Mouse (Mus musculus): ENCODE measurements around the gene Olfr513. TPM values are rescaled to one million over a fixed set of nuclear protein-coding genes. Genes with fewer than 3 reads are reported as not detected.

The Olfr513 gene
- not detected in 2 replicates for polyA plus RNA-seq (2012; ENCODE audit: insufficient read depth, insufficient read length, missing spikeins)

- Histone ChIP-seq H3K4me1 (ENCODE audit: control insufficient read depth, insufficient read depth, insufficient read length, low read length) (no peaks in the 10 kb centered on the region), H3K27ac (replicated peaks; ENCODE audit: low read depth, low read length) (no peak within 1 kb of the TSS), H3K4me3 (ENCODE audit: insufficient read depth, low read depth, low read length) (no peak within 1 kb of the TSS)
Measured at GRCm38 (mm10) chr7:108750673-108751072, at the start of gene Olfr513. Olfr513 (plus strand) TSS chr7:108750973.

- H3K4me3 ChIP-seq (ENCODE audit: insufficient read depth, low read depth, low read length) = no peak within 1 kb of the TSS
- no peaks in the 10 kb centered on the region for H3K4me1 ChIP-seq (ENCODE audit: control insufficient read depth, insufficient read depth, insufficient read length, low read length)
- no peak within 1 kb of the TSS for H3K27ac ChIP-seq (replicated peaks; ENCODE audit: low read depth, low read length)
Measured at GRCm38 (mm10) chr7:108713020-108713419, 37.8 kb upstream of the Olfr513 start, which contains the start of gene Olfr512. Olfr512 (plus strand) TSS chr7:108713320.

DNA sequence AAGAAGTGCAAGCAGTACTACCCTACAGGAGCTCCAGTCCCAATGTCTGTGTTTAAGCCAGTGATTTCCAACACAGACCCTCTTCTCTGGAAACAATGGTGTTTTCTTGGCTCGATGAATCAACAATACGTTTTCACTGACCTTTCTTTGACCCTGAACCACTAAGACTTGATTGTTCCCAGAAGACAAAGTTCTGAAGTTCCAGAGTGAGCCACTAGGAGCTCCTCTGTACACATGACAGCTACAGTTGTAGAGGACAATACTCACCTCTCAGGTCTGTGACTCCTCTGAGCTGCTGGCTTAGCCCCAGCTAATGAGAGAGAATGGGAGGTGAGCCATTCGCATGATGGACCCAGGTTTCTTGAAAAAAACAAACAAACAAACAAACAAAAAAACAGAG is 9.6 kb downstream of the Olfr513 start:
- no peak overlapping the region for H3K27ac ChIP-seq (replicated peaks; ENCODE audit: low read depth, low read length)
- no peak overlapping the region for H3K4me3 ChIP-seq (ENCODE audit: insufficient read depth, low read depth, low read length)
- H3K4me1 ChIP-seq (ENCODE audit: control insufficient read depth, insufficient read depth, insufficient read length, low read length) = no peaks in the 10 kb centered on the region

- no peak overlapping the region for H3K4me3 ChIP-seq (ENCODE audit: insufficient read depth, low read depth, low read length)
- no peaks in the 10 kb centered on the region for H3K4me1 ChIP-seq (ENCODE audit: control insufficient read depth, insufficient read depth, insufficient read length, low read length)
- no peak overlapping the region for H3K27ac ChIP-seq (replicated peaks; ENCODE audit: low read depth, low read length)
Measured at GRCm38 (mm10) chr7:108797205-108797933, 46.6 kb downstream of the Olfr513 start.

Other genes starting within 250 kb of the Olfr513 start
- not detected in 2 replicates for gene Olfr502, start 225.9 kb upstream of the Olfr513 start, polyA plus RNA-seq (2012; ENCODE audit: insufficient read depth, insufficient read length, missing spikeins)
- gene Olfr503, start 206.4 kb upstream of the Olfr513 start, polyA plus RNA-seq (2012; ENCODE audit: insufficient read depth, insufficient read length, missing spikeins) = not detected in 2 replicates
- gene Olfr504, start 185.2 kb upstream of the Olfr513 start, polyA plus RNA-seq (2012; ENCODE audit: insufficient read depth, insufficient read length, missing spikeins) = not detected in 2 replicates
- not detected in 2 replicates for gene Olfr506, start 140.2 kb upstream of the Olfr513 start, polyA plus RNA-seq (2012; ENCODE audit: insufficient read depth, insufficient read length, missing spikeins)
- not detected in 2 replicates for gene Olfr507, start 129.2 kb upstream of the Olfr513 start, polyA plus RNA-seq (2012; ENCODE audit: insufficient read depth, insufficient read length, missing spikeins)
- not detected in 2 replicates for gene Olfr508, start 121.0 kb upstream of the Olfr513 start, polyA plus RNA-seq (2012; ENCODE audit: insufficient read depth, insufficient read length, missing spikeins)
- not detected in 2 replicates for gene Olfr509, start 99.1 kb upstream of the Olfr513 start, polyA plus RNA-seq (2012; ENCODE audit: insufficient read depth, insufficient read length, missing spikeins)
- gene Olfr510, start 84.6 kb upstream of the Olfr513 start, polyA plus RNA-seq (2012; ENCODE audit: insufficient read depth, insufficient read length, missing spikeins) = not detected in 2 replicates
- gene Olfr512, start 37.7 kb upstream of the Olfr513 start, polyA plus RNA-seq (2012; ENCODE audit: insufficient read depth, insufficient read length, missing spikeins) = not detected in 2 replicates
- gene Olfr514, start 75.0 kb downstream of the Olfr513 start, polyA plus RNA-seq (2012; ENCODE audit: insufficient read depth, insufficient read length, missing spikeins) = not detected in 2 replicates
- gene Olfr516, start 99.6 kb downstream of the Olfr513 start, polyA plus RNA-seq (2012; ENCODE audit: insufficient read depth, insufficient read length, missing spikeins) = not detected in 2 replicates
- not detected in 2 replicates for gene Olfr517, start 121.4 kb downstream of the Olfr513 start, polyA plus RNA-seq (2012; ENCODE audit: insufficient read depth, insufficient read length, missing spikeins)
- gene Olfr518, start 134.0 kb downstream of the Olfr513 start, polyA plus RNA-seq (2012; ENCODE audit: insufficient read depth, insufficient read length, missing spikeins) = not detected in 2 replicates
- not detected in 2 replicates for gene Olfr519, start 143.4 kb downstream of the Olfr513 start, polyA plus RNA-seq (2012; ENCODE audit: insufficient read depth, insufficient read length, missing spikeins)
- gene Nlrp10, start 179.2 kb downstream of the Olfr513 start, polyA plus RNA-seq (2012; ENCODE audit: insufficient read depth, insufficient read length, missing spikeins) = not detected in 2 replicates
- 62.9 and 67.8 TPM in 2 replicates for gene Eif3f, start 183.4 kb downstream of the Olfr513 start, polyA plus RNA-seq (2012; ENCODE audit: insufficient read depth, insufficient read length, missing spikeins)
- gene Tub, start 199.4 kb downstream of the Olfr513 start, polyA plus RNA-seq (2012; ENCODE audit: insufficient read depth, insufficient read length, missing spikeins) = 0.58 TPM in 1 of 2 replicates, not detected in the other

Data from brown adipose tissue, adult 24 weeks (tissue).